Mouse (Mus musculus): ENCODE measurements around the gene Pde7b. TPM values are rescaled to one million over a fixed set of nuclear protein-coding genes. Genes with fewer than 3 reads are reported as not detected.

Gene Pde7b
- polyA plus RNA-seq, 2 experiments, result 7.0 to 8.8 TPM

- no peak overlapping the region for H3K4me2 ChIP-seq (replicated peaks; ENCODE audit: low read depth, low read length, severe bottlenecking)
- ATAC-seq (ENCODE audit: low FRiP score, low read depth) (no peak), DNase-seq (ENCODE audit: low spot score) (no peak)
- no peak overlapping the region for H3K9ac ChIP-seq (ENCODE audit: low read depth, low read length, severe bottlenecking)
- WGBS, result 71% methylated on average over 7 of the region's 7 CpGs
- H3K4me1 ChIP-seq (ENCODE audit: control insufficient read depth, insufficient read depth, low read length), result no peaks in the 10 kb centered on the region
- no peaks in the 10 kb centered on the region; the same call in 1 of the 2 replicates for H3K9me3 ChIP-seq (ENCODE audit: control insufficient read depth, low read length)
- H3K27ac ChIP-seq (replicated peaks; ENCODE audit: low read depth, low read length), result no peak overlapping the region
- no peak overlapping the region for H3K4me3 ChIP-seq (replicated peaks; ENCODE audit: low read length)
- H3K27me3 ChIP-seq (ENCODE audit: control insufficient read depth, insufficient read depth, low read length), result no peaks in the 10 kb centered on the region
- H3K36me3 ChIP-seq (ENCODE audit: control insufficient read depth, insufficient read depth, low read length), result 0 out of 2 replicates have a peak, but pooled peaks cover 3% of the 10 kb centered on the region
- TF ChIP-seq POLR2A (IDR thresholded peaks at IDR 0.05; ENCODE audit: borderline replicate concordance, extremely low read depth, insufficient read depth, insufficient read length), result no peak
Measured at GRCm38 (mm10) chr10:20420296-20420695, 304.6 kb downstream of the Pde7b start.

GRCm38 (mm10) chr10:20418856-20419219 lies 306.0 kb downstream of the Pde7b start:
- 76% methylated on average over 10 of the region's 10 CpGs for WGBS
- no peak overlapping the region for H3K4me3 ChIP-seq (replicated peaks; ENCODE audit: low read length)
- no peak overlapping the region for H3K4me2 ChIP-seq (replicated peaks; ENCODE audit: low read depth, low read length, severe bottlenecking)
- no peaks in the 10 kb centered on the region for H3K27me3 ChIP-seq (ENCODE audit: control insufficient read depth, insufficient read depth, low read length)
- H3K9ac ChIP-seq (ENCODE audit: low read depth, low read length, severe bottlenecking), result no peak overlapping the region
- ATAC-seq (ENCODE audit: low FRiP score, low read depth) (no peak), DNase-seq (ENCODE audit: low spot score) (no peak)
- no peaks in the 10 kb centered on the region for H3K4me1 ChIP-seq (ENCODE audit: control insufficient read depth, insufficient read depth, low read length)
- H3K36me3 ChIP-seq (ENCODE audit: control insufficient read depth, insufficient read depth, low read length), result 0 out of 2 replicates have a peak, but pooled peaks cover 3% of the 10 kb centered on the region
- H3K9me3 ChIP-seq (ENCODE audit: control insufficient read depth, low read length), result no peaks in the 10 kb centered on the region; the same call in 1 of the 2 replicates
- no peak overlapping the region for H3K27ac ChIP-seq (replicated peaks; ENCODE audit: low read depth, low read length)
- TF ChIP-seq POLR2A (IDR thresholded peaks at IDR 0.05; ENCODE audit: borderline replicate concordance, extremely low read depth, insufficient read depth, insufficient read length), result no peak

GRCm38 (mm10) chr10:20418202-20418855 lies 306.5 kb downstream of the Pde7b start:
- ATAC-seq (ENCODE audit: low FRiP score, low read depth), result no peak
- TF ChIP-seq POLR2A (IDR thresholded peaks at IDR 0.05; ENCODE audit: borderline replicate concordance, extremely low read depth, insufficient read depth, insufficient read length), result no peak
- no peak overlapping the region for H3K27ac ChIP-seq (replicated peaks; ENCODE audit: low read depth, low read length)

GRCm38 (mm10) chr10:20409181-20409580 lies 315.7 kb downstream of the Pde7b start:
- 59% methylated on average over 10 of the region's 10 CpGs for WGBS
- no peak for ATAC-seq (ENCODE audit: low FRiP score, low read depth)
- no peak for TF ChIP-seq POLR2A (IDR thresholded peaks at IDR 0.05; ENCODE audit: borderline replicate concordance, extremely low read depth, insufficient read depth, insufficient read length)
- no peak for DNase-seq (ENCODE audit: low spot score)
- no peak overlapping the region for H3K9ac ChIP-seq (ENCODE audit: low read depth, low read length, severe bottlenecking)
- H3K4me3 ChIP-seq (replicated peaks; ENCODE audit: low read length), result no peak overlapping the region
- H3K27me3 ChIP-seq (ENCODE audit: control insufficient read depth, insufficient read depth, low read length), result no peaks in the 10 kb centered on the region
- no peaks in the 10 kb centered on the region; the same call in 1 of the 2 replicates for H3K4me1 ChIP-seq (ENCODE audit: control insufficient read depth, insufficient read depth, low read length)
- no peak overlapping the region for H3K4me2 ChIP-seq (replicated peaks; ENCODE audit: low read depth, low read length, severe bottlenecking)
- 0 out of 2 replicates have a peak overlapping the region, but pooled peaks have one; percentile 9 for H3K27ac ChIP-seq (replicated peaks; ENCODE audit: low read depth, low read length)
- H3K9me3 ChIP-seq (ENCODE audit: control insufficient read depth, low read length), result no peaks in the 10 kb centered on the region
- H3K36me3 ChIP-seq (ENCODE audit: control insufficient read depth, insufficient read depth, low read length), result peaks cover 5% of the 10 kb centered on the region

More at GRCm38 (mm10) chr10:20418202-20418855, 306.5 kb downstream of the Pde7b start:
- H3K9ac ChIP-seq (ENCODE audit: low read depth, low read length, severe bottlenecking), result no peak overlapping the region
- 0 out of 2 replicates have a peak, but pooled peaks cover 3% of the 10 kb centered on the region for H3K36me3 ChIP-seq (ENCODE audit: control insufficient read depth, insufficient read depth, low read length)
- H3K4me2 ChIP-seq (replicated peaks; ENCODE audit: low read depth, low read length, severe bottlenecking), result no peak overlapping the region
- H3K27me3 ChIP-seq (ENCODE audit: control insufficient read depth, insufficient read depth, low read length), result no peaks in the 10 kb centered on the region
- 72% methylated on average over 11 of the region's 11 CpGs for WGBS
- DNase-seq (ENCODE audit: low spot score), result no peak
- H3K4me3 ChIP-seq (replicated peaks; ENCODE audit: low read length), result no peak overlapping the region
- H3K4me1 ChIP-seq (ENCODE audit: control insufficient read depth, insufficient read depth, low read length), result no peaks in the 10 kb centered on the region
- H3K9me3 ChIP-seq (ENCODE audit: control insufficient read depth, low read length), result no peaks in the 10 kb centered on the region; the same call in 1 of the 2 replicates

GRCm38 (mm10) chr10:20408336-20408735 lies 316.5 kb downstream of the Pde7b start:
- ATAC-seq (ENCODE audit: low FRiP score, low read depth) (no peak), DNase-seq (ENCODE audit: low spot score) (no peak)
- H3K27ac ChIP-seq (replicated peaks; ENCODE audit: low read depth, low read length), result no peak overlapping the region
- H3K9me3 ChIP-seq (ENCODE audit: control insufficient read depth, low read length), result no peaks in the 10 kb centered on the region
- no peaks in the 10 kb centered on the region; the same call in 1 of the 2 replicates for H3K4me1 ChIP-seq (ENCODE audit: control insufficient read depth, insufficient read depth, low read length)
- TF ChIP-seq POLR2A (IDR thresholded peaks at IDR 0.05; ENCODE audit: borderline replicate concordance, extremely low read depth, insufficient read depth, insufficient read length), result no peak
- no peak overlapping the region for H3K4me2 ChIP-seq (replicated peaks; ENCODE audit: low read depth, low read length, severe bottlenecking)
- peaks cover 5% of the 10 kb centered on the region for H3K36me3 ChIP-seq (ENCODE audit: control insufficient read depth, insufficient read depth, low read length)
- no peaks in the 10 kb centered on the region for H3K27me3 ChIP-seq (ENCODE audit: control insufficient read depth, insufficient read depth, low read length)
- no peak overlapping the region for H3K9ac ChIP-seq (ENCODE audit: low read depth, low read length, severe bottlenecking)
- H3K4me3 ChIP-seq (replicated peaks; ENCODE audit: low read length), result no peak overlapping the region
- WGBS, result 73% methylated on average over 3 of the region's 3 CpGs
